Mouse (Mus musculus): Measurements from ENCODE around the gene Hoxd13. TPM values are rescaled to one million over a fixed set of nuclear protein-coding genes. Genes with fewer than 3 reads are reported as not detected.

The Hoxd13 gene
- polyA plus RNA-seq, 1 experiment, result not detected

DNA sequence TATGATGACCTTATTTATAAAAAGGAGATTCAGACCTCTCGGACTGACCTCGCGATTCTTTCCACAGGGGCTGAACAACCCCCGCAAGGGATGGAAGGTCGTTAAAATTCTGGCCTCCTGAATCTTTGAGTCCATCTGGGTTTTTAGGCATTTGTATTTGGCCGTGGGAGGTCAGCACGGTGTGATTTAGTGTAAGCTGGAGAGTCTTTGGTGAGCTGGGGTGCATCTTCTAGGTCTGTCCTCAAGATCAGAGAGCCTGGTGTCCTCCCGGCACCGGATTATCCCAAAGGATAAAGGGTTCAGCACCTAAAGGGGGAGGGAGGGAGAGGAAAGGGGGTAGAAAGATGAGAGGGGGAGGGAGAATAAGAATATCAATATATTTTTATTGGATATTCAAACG, 35.2 kb downstream of the Hoxd13 start:
- DNase-seq (ENCODE audit: low read depth, low spot score), result no peak
- WGBS, result 39% methylated on average over 10 of the region's 10 CpGs

DNA sequence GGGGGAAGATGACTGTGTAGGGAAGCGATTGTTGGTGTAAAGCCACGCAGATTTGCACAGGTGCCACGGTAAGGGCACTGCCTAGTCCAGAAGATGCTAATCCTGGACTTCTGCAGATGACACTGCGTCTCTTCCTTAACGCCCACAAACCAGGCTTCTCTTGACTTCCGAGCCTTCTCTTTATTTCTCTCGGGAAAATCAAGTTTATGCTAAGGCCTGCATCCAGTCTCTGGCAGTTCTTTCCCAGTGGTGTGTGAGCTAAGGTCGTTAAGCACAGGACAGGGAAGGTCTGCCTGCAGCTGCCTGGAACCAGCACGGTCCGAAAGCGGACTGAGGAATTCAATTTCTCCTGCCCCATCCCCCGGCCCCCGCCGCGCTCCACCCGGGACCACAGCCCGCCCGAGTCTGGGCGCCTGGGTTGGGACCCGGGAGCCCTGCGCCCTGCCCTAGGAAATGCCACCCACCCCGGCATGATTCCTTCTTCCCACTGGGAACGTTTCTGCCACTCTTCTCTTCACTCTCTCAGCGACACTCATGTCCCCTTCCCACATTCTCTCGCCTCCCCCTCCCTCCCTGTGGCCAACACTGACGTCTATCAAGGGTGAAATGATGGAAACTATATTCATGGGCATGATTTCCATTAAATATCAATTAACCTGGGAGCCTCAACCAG, 35.7 kb downstream of the Hoxd13 start:
- WGBS, result 27% methylated on average over 26 of the region's 26 CpGs
- no peak for DNase-seq (ENCODE audit: low read depth, low spot score)

DNA sequence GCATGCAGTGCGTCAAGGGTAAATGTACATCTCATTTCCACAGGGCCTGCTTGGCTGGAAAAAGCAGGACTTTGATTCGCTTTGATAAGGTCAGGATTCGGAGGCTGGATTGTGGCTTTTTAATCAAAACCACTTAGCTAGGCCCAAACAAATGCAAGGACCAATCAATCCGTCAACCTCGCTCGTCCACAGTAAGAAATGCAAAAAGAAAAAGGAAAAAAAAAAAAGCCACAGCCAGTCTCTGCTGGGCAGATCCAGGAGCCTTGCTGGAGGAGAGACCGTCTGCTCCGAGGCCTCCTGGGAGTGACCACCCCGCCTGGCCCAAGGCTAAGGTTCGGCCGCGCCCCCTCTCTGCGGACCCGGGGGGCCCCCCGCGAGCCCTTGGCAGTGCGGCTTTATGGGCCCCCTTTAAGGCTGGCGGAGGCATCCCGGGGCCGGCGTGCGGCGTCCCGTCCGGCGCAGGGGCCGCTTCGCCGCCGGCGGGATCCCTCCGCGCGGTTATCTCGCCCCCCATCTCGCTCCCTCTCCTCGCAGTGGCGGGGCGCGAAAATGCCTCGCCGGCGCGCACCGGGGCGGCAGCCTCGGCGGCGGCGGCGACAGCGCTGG, 36.4 kb downstream of the Hoxd13 start, which contains the start of gene Hoxd8:
TSS of gene Hoxd8 (plus strand) at position 223 of the 606 bp plus-strand sequence.
- DNase-seq (ENCODE audit: low read depth, low spot score), result no peak
- 3% methylated on average over 48 of the region's 52 CpGs for WGBS

DNA sequence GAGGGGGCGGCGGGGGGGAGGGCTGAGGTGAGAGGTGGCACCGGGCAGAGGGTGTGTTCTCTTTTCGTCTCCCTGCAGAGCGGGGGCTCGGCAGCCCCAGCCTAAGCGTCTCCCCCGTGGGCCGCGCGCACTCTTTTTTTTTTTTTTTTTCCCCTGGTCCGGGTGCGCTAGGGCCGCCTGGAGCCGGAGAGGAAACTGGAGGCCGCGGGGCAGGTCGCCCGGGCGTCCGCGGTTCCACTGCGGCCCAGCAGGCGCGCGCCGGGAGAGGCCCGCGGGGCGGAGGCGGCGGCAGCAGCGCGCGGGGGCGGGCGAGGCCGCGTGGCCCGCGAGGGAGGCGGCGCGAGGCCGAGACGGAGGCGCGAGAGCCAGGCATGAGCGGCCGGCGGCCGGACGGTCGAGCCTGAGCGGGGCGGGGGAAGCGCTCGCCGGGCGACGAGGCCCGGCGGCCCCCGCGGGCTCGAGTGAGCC, 36.9 kb downstream of the Hoxd13 start:
- WGBS, result under 1% methylated on average over 57 of the region's 66 CpGs
- no peak for DNase-seq (ENCODE audit: low read depth, low spot score)

DNA sequence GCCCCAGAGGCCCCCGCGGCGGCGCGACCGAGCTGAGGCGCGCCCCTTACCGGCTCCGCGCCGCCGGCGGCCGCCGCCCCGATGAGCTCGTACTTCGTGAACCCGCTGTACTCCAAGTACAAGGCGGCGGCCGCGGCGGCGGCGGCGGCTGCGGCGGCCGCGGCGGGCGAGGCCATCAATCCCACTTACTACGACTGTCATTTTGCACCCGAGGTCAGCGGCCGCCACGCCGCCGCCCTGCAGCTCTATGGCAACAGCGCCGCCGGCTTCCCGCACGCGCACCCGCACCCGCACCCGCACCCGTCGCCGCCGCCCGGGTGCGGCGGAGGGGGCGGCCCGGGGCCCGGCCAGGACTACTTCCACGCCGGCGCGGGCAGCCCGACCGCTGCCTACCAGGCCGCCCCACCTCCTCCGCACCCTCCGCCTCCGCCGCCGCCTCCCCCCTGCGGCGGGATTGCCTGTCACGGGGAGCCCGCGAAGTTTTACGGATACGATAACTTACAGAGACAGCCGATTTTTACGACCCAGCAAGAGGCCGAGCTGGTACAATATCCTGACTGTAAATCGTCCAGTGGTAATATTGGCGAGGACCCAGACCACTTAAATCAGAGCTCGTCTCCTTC, 37.5 kb downstream of the Hoxd13 start:
- under 1% methylated on average over 69 of the region's 85 CpGs for WGBS
- DNase-seq (ENCODE audit: low read depth, low spot score), result no peak

DNA sequence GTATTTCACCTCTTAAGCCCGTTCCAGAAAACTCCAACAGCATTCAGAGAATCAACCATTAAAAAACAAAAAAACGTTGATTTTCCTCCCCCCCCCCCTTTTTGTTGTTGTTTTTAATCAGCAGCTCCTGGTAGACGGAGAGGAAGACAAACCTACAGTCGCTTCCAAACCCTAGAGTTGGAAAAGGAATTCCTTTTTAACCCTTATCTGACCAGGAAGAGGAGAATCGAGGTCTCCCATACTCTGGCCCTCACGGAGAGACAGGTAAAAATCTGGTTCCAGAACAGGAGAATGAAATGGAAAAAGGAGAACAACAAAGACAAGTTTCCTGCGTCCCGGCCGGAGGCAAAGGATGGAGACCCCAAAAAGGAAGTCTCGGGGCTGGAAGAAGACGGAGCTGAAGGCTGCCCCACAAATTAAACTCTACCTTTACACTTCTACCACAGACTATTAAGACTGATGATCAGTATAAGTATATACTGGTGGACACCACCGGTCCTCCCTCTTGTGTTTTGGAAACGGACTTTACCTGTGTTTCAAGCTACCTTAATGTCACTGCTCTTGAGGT, 38.4 kb downstream of the Hoxd13 start:
- 19% methylated on average over 13 of the region's 13 CpGs for whole genome bisulfite sequencing
- no peak for DNase-seq (ENCODE audit: low read depth, low spot score)

DNA sequence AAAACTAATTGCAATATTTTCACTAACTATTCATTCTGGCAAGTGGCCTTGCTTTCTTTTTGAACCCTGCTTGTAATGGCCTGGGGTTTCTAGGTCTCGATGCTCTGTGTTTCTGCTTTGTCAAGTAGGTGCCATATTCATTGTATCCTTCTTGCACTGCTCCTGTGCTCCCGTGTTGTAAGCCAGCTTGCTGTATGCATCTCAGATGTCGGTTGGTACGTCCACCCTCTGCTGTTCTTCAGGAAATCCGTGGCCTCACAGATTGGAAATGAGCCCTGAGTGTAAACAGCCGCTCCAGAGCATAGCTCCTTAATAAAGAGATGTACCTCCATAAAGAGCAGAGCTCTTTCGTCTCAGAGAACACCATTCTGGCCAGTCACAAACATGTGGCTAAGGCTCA, 39.5 kb downstream of the Hoxd13 start:
- no peak for DNase-seq (ENCODE audit: low read depth, low spot score)
- 57% methylated on average over 7 of the region's 7 CpGs for WGBS

DNA sequence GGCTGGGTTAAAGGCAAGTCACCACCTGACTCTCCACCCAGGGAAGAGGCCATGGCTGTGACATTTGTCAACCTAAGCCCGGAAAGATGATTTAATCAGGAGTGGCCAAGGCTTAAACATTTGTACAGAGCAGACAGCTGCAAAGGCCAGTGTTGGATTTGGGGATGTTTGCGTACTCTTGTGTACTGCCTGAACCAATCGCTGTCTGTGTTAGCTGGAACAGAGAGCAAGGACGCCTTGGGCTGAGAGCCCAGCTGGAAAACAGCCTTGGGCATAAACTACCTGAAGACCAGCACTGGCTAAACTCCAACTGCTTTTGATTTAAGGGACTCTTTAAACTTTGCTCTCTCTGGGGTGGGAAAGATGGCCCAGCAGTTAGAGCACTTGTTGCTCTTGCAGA, 40.6 kb downstream of the Hoxd13 start:
- DNase-seq (ENCODE audit: low read depth, low spot score), result no peak
- 32% methylated on average over 4 of the region's 4 CpGs for WGBS

DNA sequence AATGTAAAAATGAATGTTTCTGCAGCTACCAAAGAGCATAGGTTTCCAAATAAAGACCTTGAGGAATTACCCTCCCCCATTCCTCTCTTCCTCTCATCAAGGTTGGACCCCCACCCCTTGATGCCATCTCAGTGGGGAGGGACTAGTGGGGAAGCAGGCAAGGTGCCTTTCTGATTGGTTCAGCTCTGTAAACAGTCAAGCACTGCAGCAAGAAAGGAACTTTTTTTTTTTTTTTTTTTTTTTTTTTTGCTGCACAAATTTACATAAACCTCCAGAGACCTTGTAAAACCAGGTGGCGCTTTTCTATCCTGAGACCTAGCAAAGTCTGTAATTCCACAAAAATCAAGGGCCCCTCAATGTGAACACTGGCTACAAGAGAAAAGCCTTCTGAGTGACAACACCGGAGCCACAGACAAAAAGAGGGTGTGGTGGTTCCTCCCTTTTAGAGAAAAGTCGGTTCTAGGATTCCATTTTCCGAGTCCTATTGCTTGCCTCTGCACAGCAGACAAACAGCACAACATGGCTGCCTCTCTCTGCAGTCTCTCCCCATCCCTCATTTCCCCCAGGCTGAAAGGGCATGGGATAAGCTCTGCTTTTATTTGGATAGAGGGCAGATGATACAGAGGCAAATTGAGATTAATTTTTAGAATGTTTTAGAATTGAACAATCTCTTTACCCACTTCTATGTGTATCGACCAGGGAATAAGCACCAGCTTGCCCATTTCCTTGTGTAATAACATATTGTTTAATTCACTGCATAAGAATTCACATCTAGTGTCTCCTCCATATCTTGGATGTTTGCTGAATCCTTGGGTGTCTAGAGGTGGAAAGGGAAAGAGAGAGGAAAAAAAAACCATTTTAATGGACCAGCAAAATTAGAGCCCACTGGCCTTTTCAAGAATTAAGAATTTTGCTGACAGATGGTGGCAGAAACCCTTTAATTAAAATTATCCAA, 41.6 kb downstream of the Hoxd13 start:
- 33% methylated on average over 5 of the region's 5 CpGs for whole genome bisulfite sequencing
- DNase-seq (ENCODE audit: low read depth, low spot score), result no peak

DNA sequence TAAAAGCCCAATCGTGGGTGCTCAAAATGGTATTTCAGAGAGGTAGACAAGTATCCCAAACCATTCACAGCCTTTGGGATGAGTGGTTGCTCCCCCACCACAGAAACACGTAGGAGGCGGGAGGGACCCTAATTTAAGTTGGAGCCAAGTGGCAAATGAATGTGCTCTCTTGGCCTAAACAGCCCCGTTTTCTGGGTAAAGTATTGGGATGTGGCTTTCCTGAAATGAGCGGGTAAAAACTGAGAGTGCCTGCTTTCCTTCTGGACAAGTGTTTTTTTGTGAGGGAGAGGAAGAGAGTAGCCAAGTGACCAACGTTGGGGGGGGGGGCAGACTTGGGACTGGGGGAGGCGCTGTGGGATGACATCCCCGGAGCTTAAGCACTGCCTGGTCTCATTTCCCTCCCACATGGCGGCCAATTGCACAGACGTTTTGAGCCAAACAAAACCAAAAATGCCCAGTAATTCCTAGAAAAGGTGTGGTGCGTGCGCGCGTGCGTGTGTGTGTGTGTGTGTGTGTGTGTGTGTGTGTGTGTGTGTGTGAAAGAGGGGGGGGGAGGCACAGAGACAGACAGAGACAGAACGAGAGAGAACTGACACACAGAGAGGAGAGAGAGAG, 42.9 kb downstream of the Hoxd13 start:
- 6% methylated on average over 16 of the region's 16 CpGs for WGBS
- DNase-seq (ENCODE audit: low read depth, low spot score), result no peak

DNA sequence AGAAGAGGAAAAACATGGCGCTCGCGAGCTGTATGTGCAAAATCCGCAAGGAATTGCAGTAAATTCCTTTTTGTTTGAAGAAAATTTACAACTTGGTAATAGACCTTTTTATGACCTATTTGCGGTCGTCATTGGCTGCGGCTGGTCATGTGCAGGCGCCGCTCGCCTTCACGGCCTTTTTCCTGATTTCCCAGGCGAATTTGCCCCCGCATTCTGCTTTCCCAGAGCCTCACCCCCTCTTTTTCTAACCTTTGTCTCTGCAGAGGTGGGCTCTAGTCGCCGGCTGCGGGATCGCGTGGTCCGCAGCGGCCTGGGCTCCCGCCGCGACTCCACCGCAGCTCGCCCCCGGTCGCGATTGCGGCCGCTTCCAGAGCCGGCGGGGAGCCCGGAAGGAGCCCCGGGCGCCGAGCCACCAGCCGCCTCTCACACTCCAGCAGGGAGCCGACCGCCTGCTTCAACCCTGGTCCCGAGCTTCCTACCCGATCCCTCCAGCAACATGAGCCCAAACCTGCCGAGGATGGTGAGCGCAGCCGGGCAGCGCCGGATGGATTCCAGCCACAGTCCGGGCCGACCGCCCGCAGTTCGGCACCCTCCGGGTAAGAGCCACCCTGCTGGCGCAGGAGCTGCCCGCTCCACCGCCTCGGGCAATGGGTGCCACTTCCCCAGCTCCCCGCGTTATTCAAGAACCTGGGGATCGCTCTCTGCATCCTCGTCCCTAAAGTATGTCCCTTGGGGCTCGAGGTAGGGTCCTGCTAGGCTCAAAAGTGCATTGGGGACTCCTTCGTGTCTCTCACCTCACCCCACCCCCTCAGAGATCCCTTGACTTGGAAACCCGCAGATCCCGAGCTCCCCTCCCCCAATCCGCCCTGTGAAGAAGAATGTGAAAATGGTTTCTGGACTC, 43.9 kb downstream of the Hoxd13 start, which contains the start of the genes Hoxd3 and Hoxd4:
TSS of gene Hoxd3 (plus strand) at position 207 of the 901 bp plus-strand sequence.
TSS of gene Hoxd4 (plus strand) at position 209 of the 901 bp plus-strand sequence.
- no peak for DNase-seq (ENCODE audit: low read depth, low spot score)
- 2% methylated on average over 65 of the region's 65 CpGs for WGBS

DNA sequence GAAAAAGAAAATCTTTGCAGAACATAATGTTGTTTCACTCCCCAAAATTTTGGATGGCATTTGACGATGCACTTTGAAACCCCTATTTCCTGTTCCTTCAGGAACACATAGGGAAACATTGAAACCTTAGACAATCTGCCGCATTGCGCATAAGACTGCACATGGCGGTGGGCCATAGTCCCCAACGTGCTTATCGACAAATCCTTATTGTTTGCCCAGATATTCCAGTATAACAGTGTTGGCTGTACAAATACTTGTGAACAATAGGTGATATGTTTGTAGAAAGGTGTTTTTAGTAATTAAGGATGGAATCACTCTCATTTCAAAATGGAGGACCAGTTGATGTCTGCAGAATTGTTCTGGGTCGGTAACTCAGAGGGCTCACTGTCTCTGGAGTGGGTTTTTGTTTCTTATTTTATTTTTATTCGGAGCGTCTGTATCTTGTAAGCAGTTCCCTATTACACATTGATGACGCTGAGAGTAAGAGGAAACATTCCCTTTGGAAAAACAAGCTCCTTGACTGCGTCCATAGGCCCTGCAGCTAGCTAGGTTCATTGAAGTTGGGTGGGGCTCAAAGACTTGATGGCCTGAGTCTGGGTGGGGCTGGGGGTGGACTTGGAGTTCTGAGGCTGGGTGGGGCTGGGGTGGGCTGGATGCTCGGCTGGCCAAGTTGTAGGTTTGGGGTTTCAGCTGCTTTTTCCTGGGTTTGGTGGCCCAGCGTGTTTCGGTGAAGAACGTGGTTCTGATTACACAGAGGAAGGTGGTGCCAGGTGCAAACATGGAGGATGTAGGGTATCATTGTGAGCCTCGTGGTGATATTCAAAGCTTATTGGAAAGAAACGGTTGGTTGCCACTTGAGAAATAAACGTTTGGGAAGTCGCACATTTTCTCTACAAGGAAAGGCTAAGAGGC, 45.4 kb downstream of the Hoxd13 start:
- no peak for DNase-seq (ENCODE audit: low read depth, low spot score)
- 24% methylated on average over 19 of the region's 19 CpGs for WGBS

DNA sequence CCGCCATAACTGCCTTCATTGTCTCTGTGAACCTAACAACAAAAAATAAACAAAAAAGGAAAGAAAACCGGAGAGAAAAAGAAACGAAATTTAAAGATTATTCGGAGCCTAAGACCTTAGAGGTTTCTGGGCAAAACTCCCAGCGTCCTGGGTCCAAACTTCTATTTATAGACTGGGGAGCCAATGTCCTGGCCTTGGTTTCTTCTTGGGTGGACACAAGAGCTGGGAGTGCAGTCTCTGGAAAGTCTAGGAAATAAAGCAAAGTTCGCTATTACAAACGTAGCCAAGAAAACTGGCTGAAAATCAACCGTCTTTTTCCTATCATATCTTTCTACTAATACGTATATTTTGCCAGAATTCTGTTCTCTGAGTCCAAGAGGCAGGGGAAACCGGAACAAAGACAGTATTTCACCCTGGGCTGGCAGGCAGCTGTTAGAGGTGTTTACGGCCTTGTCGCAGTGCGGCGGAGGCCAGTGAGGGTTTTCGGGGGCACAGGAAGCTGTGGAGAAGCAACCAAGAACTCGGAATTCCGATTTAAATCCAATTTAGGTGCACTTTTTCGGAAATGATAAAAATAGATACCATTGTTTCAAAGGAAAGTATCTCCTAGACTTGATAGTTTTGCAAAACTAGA, 46.2 kb downstream of the Hoxd13 start:
- no peak for DNase-seq (ENCODE audit: low read depth, low spot score)
- WGBS, result 32% methylated on average over 18 of the region's 18 CpGs

DNA sequence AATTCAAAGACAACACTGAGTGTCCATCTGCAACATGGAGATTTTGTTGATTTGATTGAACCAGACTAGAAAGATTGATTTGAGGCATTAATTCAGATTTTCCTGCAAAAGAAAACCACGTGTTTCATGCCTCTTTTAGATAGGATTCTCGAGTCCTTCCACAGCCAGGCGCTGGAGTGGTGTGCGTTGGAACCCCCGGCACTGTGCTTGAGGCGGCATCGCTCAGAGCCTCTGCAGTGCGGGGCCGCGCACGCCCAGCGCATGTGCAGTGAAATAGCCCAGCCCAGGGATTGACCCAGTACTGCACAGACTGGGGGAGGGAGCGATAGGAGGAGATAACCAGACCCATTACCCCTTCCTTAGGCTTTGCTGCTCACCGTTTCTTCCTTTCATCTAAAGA, 46.8 kb downstream of the Hoxd13 start:
- 14% methylated on average over 14 of the region's 14 CpGs for WGBS

DNA sequence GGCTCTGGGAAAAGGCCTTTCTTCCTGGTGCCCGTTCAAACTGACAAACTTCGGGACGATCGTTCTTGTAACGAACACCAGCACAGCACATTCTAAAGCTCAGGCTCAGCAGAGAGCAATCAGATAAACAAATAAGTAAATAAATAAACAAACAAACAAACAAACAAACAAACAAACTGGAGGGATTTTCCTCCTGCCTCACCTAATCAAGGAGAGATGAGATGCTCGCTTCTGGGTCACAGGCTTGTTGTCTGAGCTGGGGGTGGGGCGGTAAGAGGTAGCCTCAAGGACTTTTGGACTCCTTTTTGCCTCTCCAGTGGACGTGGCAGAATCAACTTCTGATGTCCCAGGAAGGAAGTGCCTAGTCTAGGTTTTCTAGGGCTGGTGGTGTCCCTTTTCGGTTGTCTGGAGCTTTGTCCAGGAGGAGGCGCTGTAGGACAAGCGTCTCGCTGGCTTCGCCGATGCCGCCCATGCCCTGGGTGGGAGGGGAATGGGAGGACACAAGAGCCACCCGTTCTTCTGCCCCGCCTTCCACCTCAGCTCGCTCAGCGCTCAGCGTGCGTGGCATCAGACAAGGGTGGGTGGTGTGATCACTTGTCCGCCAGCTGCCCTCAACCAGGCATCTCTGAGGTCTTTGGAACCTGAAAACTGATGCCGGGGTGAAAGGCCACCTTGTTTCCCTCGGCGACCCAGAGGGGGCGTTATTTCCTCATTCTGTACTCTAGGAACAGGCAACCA, 47.6 kb downstream of the Hoxd13 start:
- peak; percentile 68 for DNase-seq (ENCODE audit: low read depth, low spot score)
- WGBS, result 5% methylated on average over 26 of the region's 26 CpGs

More for the DNA sequence above, 46.8 kb downstream of the Hoxd13 start:
- DNase-seq (ENCODE audit: low read depth, low spot score), result no peak

DNA sequence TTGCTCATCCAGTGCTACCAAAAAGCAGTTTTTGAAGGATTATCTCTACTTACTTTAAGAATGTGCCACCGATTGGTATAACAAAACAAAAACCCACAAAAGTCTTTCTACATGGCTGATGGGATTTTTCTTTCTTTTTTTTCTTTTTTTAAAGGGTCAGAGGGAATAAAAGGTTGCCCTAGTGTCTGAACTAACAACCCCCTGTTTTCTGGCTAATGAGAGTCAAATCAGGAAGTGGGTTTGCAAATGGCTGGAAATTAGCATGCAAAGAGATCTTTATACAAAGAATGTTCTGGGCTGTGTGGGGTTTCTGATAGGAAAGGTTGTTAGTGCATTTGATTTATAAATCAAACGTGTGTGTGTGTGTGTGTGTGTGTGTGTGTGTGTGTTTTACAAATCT, 52.3 kb downstream of the Hoxd13 start:
- no peak for DNase-seq (ENCODE audit: low read depth, low spot score)
- WGBS, result 43% methylated on average over 2 of the region's 2 CpGs

All from large intestine, adult 2 months (tissue).